Comparison of ENCODE assay signal across 8 mouse cellular contexts in the genomic region with DNA sequence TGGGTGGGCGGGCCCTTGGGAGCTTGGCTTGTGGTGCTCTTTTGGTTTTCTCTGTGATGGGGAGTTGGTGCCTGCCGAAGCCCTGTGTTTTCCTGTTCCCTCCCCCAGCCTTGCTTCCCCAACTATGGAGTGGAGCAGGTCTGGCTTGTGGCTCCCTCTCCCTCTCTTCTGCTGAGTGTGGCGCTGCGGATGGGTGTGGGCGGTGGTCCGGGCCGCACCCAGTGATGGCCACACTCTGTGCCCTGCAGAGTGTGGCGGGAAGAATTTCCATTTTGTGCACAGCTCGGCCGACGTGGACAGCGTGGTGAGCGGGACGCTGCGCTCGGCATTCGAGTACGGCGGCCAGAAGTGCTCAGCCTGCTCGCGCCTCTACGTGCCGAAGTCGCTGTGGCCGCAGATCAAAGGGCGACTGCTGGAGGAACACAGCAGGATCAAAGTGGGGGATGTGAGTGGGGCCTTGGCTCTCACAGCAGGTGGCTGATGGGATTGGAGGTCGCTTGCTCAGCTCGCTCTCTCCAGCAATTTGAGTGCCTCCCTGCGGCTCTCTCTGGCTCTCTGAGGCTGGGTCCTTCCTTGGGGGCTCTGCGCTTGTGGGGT. TPM values are rescaled to one million over a fixed set of nuclear protein-coding genes. Genes with fewer than 3 reads are reported as not detected.
DNase-seq lines count a peak whose midpoint lies in the region; ATAC-seq and TF ChIP-seq lines count a peak whose summit lies in the region.

No protein-coding gene starts in this region.

- H3K27me3 ChIP-seq in ES-Bruce4 (ENCODE audit: control insufficient read depth, insufficient read depth, low read length, poor library complexity, severe bottlenecking): no peaks in the 10 kb centered on the region
- H3K27me3 ChIP-seq in forebrain, embryonic 11.5 days (ENCODE audit: control insufficient read depth, insufficient read depth, low read length): peaks cover 8% of the 10 kb centered on the region
- peaks cover 22% of the 10 kb centered on the region for H3K27me3 ChIP-seq in liver, embryonic 13.5 days

- intact Hi-C loops in gastrocnemius, adult 2 months (cut with DNase I): no loop called here

- TF ChIP-seq EP300 in ES-Bruce4 (IDR thresholded peaks at IDR 0.05; ENCODE audit: insufficient read depth, low read depth, low read length): no peak

- no peak overlapping the region for H3K4me3 ChIP-seq in gastrocnemius, adult 2 months
- H3K4me3 ChIP-seq in ES-Bruce4 (ENCODE audit: low read depth, low read length): peak overlapping the region; percentile 43
- no peak overlapping the region for H3K4me3 ChIP-seq in forebrain, embryonic 11.5 days (ENCODE audit: low read depth, low read length)
- no peak overlapping the region for H3K4me3 ChIP-seq in liver, embryonic 13.5 days (replicated peaks)

- 0 out of 2 replicates have a peak, but pooled peaks have one; percentile 53 for ATAC-seq in forebrain, embryonic 11.5 days (replicated peaks; ENCODE audit: low FRiP score)
- 0 out of 2 replicates have a peak, but pooled peaks have one; percentile 10 for ATAC-seq in liver, embryonic 13.5 days (ENCODE audit: low read depth)

- TF ChIP-seq POLR2A in ES-Bruce4 (IDR thresholded peaks at IDR 0.05; ENCODE audit: insufficient read depth, low read length): no peak

- no peak overlapping the region for H3K27ac ChIP-seq in gastrocnemius, adult 2 months
- no peak overlapping the region for H3K27ac ChIP-seq in ES-Bruce4 (ENCODE audit: insufficient read depth, low read length)
- H3K27ac ChIP-seq in forebrain, embryonic 11.5 days (ENCODE audit: low read depth, low read length): no peak overlapping the region
- no peak overlapping the region for H3K27ac ChIP-seq in liver, embryonic 13.5 days

- H3K9me3 ChIP-seq in ES-Bruce4 (replicated peaks; ENCODE audit: control insufficient read depth, insufficient read depth, low read length, poor library complexity, severe bottlenecking): no peaks in the 10 kb centered on the region
- H3K9me3 ChIP-seq in forebrain, embryonic 11.5 days (ENCODE audit: control insufficient read depth, low read length): no peaks in the 10 kb centered on the region
- H3K9me3 ChIP-seq in liver, embryonic 13.5 days (replicated peaks): no peaks in the 10 kb centered on the region

- no peaks in the 10 kb centered on the region; the same call in 1 of the 2 replicates for H3K36me3 ChIP-seq in ES-Bruce4 (ENCODE audit: control insufficient read depth, insufficient read depth, low read length, poor library complexity, severe bottlenecking)
- no peaks in the 10 kb centered on the region for H3K36me3 ChIP-seq in forebrain, embryonic 11.5 days (ENCODE audit: control insufficient read depth, insufficient read depth, low read length)
- H3K36me3 ChIP-seq in liver, embryonic 13.5 days: peaks cover 50% of the 10 kb centered on the region

- no peak overlapping the region for H3K9ac ChIP-seq in ES-Bruce4 (ENCODE audit: low read depth, poor library complexity, severe bottlenecking)
- H3K9ac ChIP-seq in forebrain, embryonic 11.5 days (ENCODE audit: low read length): peak overlapping the region; percentile 43
- no peak overlapping the region for H3K9ac ChIP-seq in liver, embryonic 13.5 days

- 1% methylated on average over 30 of the region's 30 CpGs for WGBS in forebrain, embryonic 11.5 days
- 14% methylated on average over 30 of the region's 30 CpGs for WGBS in liver, embryonic 13.5 days (ENCODE audit: insufficient replicate concordance)

- peak; percentile 26 for DNase-seq in gastrocnemius, postnatal 10 days
- no peak for DNase-seq in gastrocnemius, adult 2 months
- peak; percentile 72 for DNase-seq in forebrain, embryonic 11.5 days (ENCODE audit: low spot score)
- no peak for DNase-seq in liver, embryonic 13.5 days
- DNase-seq in Muller cell, postnatal 12 days (ENCODE audit: inconsistent ontology term): no peak
- no peak for DNase-seq in frontal cortex, adult 2 months (ENCODE audit: extremely low spot score in 1 of 2, low spot score in 1 of 2)
- DNase-seq in yolk sac, embryonic 10.5 days (ENCODE audit: low spot score): no peak

- H3K4me2 ChIP-seq in forebrain, embryonic 11.5 days (ENCODE audit: low read depth, low read length, severe bottlenecking): peak overlapping the region; percentile 46
- peak overlapping the region; percentile 32 for H3K4me2 ChIP-seq in liver, embryonic 13.5 days

- TF ChIP-seq CTCF in gastrocnemius, adult 2 months (IDR thresholded peaks at IDR 0.05): no peak
- TF ChIP-seq CTCF in ES-Bruce4 (IDR thresholded peaks at IDR 0.05; ENCODE audit: low read depth, low read length): no peak

- H3K4me1 ChIP-seq in ES-Bruce4 (ENCODE audit: control insufficient read depth, insufficient read depth, low read length): no peaks in the 10 kb centered on the region
- H3K4me1 ChIP-seq in forebrain, embryonic 11.5 days (replicated peaks; ENCODE audit: control insufficient read depth, insufficient read depth, low read length): peaks cover 15% of the 10 kb centered on the region
- H3K4me1 ChIP-seq in liver, embryonic 13.5 days (replicated peaks): peaks cover 38% of the 10 kb centered on the region

RNA-seq across cellular contexts. Expression of gene Tas1r2, which starts 11.4 kb away (rescaled TPM):
- not detected for total RNA-seq in gastrocnemius, postnatal 10 days (2021)
- not detected for total RNA-seq in gastrocnemius, adult 2 months (2021)
- not detected in 2 replicates for polyA plus RNA-seq in ES-Bruce4 (2011; ENCODE audit: insufficient read depth, insufficient read length, low read depth, missing spikeins)
- not detected in 2 replicates for polyA plus RNA-seq in forebrain, embryonic 11.5 days (2014; fragmentation: Nextera tagmentation; extraction: Ambion mirVana)
- polyA plus RNA-seq in liver, embryonic 13.5 days (2015; fragmentation: Nextera tagmentation; extraction: Ambion mirVana): not detected in 2 replicates
- 0.06 TPM in 1 of 2 replicates, not detected in the other for polyA plus RNA-seq in frontal cortex, adult 2 months (2012; rRNA removed)

RNA-seq across cellular contexts. Expression of gene Aldh4a1, which starts 19.3 kb away (rescaled TPM):
- 10 to 100 TPM; 30.3 to 39.8 TPM for total RNA-seq in gastrocnemius, postnatal 10 days (2021)
- 10 to 100 TPM; 58.2 to 75.6 TPM for total RNA-seq in gastrocnemius, adult 2 months (2021)
- polyA plus RNA-seq in ES-Bruce4 (2011; ENCODE audit: insufficient read depth, insufficient read length, low read depth, missing spikeins): 30.9 and 32.3 TPM in 2 replicates
- 14.5 and 16.2 TPM in 2 replicates for polyA plus RNA-seq in forebrain, embryonic 11.5 days (2014; fragmentation: Nextera tagmentation; extraction: Ambion mirVana)
- polyA plus RNA-seq in liver, embryonic 13.5 days (2015; fragmentation: Nextera tagmentation; extraction: Ambion mirVana): 50.2 and 57.3 TPM in 2 replicates
- polyA plus RNA-seq in frontal cortex, adult 2 months (2012; rRNA removed): 22.6 and 24.7 TPM in 2 replicates

RNA-seq across cellular contexts. Expression of gene Gm21969, which starts 38.9 kb away (rescaled TPM):
- total RNA-seq in gastrocnemius, postnatal 10 days (2021): not detected
- not detected for total RNA-seq in gastrocnemius, adult 2 months (2021)
- 0.21 TPM in 1 of 2 replicates, not detected in the other for polyA plus RNA-seq in ES-Bruce4 (2011; ENCODE audit: insufficient read depth, insufficient read length, low read depth, missing spikeins)
- not detected in 2 replicates for polyA plus RNA-seq in forebrain, embryonic 11.5 days (2014; fragmentation: Nextera tagmentation; extraction: Ambion mirVana)
- polyA plus RNA-seq in liver, embryonic 13.5 days (2015; fragmentation: Nextera tagmentation; extraction: Ambion mirVana): not detected in 2 replicates
- 0.02 and 0.04 TPM in 2 replicates for polyA plus RNA-seq in frontal cortex, adult 2 months (2012; rRNA removed)

Comparison
In these comparisons a context has a peak if more than half of its experiments do, and no peak if none do; other contexts are left out.
1. DNase-seq: peak in gastrocnemius, postnatal 10 days (single experiment) and forebrain, embryonic 11.5 days (single experiment); none in gastrocnemius, adult 2 months (single experiment), liver, embryonic 13.5 days (single experiment), Muller cell, postnatal 12 days (single experiment), frontal cortex, adult 2 months (0 of 2) and yolk sac, embryonic 10.5 days (single experiment).